In genomic region chr8:74204601-74205000, GRCm38 (mm10) we compare ENCODE assay signal across 12 mouse cellular contexts.
DNase-seq lines count a peak whose midpoint lies in the region.
"Had no signal": no experiment of that assay in that cellular context is flagged by ENCODE, and none has a peak within 500 bp of the region (broad histone marks: within the 10 kb centered on the region; RNA-seq: fewer than 3 reads in every experiment).

No protein-coding gene starts in this region.

- peak; percentile 1 to 74 for DNase-seq in layer of hippocampus, adult 18-20 months (ENCODE audit: low spot score in 2 of 2)
- no peak for DNase-seq in layer of hippocampus, adult 9-10 months (ENCODE audit: low spot score)
- peak; percentile 21 to 40 for DNase-seq in right cerebral cortex, postnatal 10 days (ENCODE audit: low spot score in 2 of 2)
- no peak for DNase-seq in right cerebral cortex, postnatal 4 days
- peak; percentile 39 to 74 for DNase-seq in left cerebral cortex, adult 9 months (ENCODE audit: low spot score in 2 of 2)
- DNase-seq in kidney, adult 8-10 months: no peak
- no peak for DNase-seq in ovary, postnatal 36 days (ENCODE audit: low spot score)
- DNase-seq: adrenal gland, postnatal 14 days; cerebellum, adult 9-10 months; gastrocnemius, postnatal 10 days; liver, embryonic 13.5 days; spleen, adult 18-20 months had no signal

Comparison
In these comparisons a context has a peak if more than half of its experiments do, and no peak if none do; other contexts are left out.
1. DNase-seq: peak in layer of hippocampus, adult 18-20 months (2 of 2), right cerebral cortex, postnatal 10 days (2 of 2) and left cerebral cortex, adult 9 months (2 of 2); none in layer of hippocampus, adult 9-10 months (single experiment), right cerebral cortex, postnatal 4 days (single experiment), kidney, adult 8-10 months (0 of 2) and ovary, postnatal 36 days (single experiment).